Mouse (Mus musculus) hindbrain, postnatal 0 days (tissue): Measurements from ENCODE around the gene Arrdc5. TPM values are rescaled to one million over a fixed set of nuclear protein-coding genes. Genes with fewer than 3 reads are reported as not detected.

Experiments used
- ATAC-seq: fragments of 200-750 bp; cut with Nextera tagmentation; 2 replicates; pipeline ENCODE4 v1.8.0; 2017; ENCODE audit warnings: mild to moderate bottlenecking, moderate TSS enrichment, moderate library complexity
- DNase-seq: peaks from one replicate; pipeline ENCODE4 v3.0.0-alpha.2; 2015; ENCODE audit warnings: low spot score
- H3K27ac ChIP-seq: fragments of 300-500 bp; sonication (generic); 2 replicates; pipeline ENCODE4 v1.5.1; 2014; ENCODE audit warnings: mild to moderate bottlenecking
- H3K27me3 ChIP-seq: fragments of 300-500 bp; sonication (generic); 2 replicates; pipeline ENCODE4 v1.6.1; 2014; ENCODE audit warnings: low read length, mixed read lengths; ENCODE audit not compliant: insufficient read depth
- H3K36me3 ChIP-seq: fragments of 300-500 bp; sonication (generic); 2 replicates; pipeline ENCODE4 v1.6.1; 2014; ENCODE audit warnings: low read length, mixed read lengths; ENCODE audit not compliant: insufficient read depth
- H3K4me1 ChIP-seq: fragments of 300-500 bp; sonication (generic); 2 replicates; pipeline ENCODE4 v1.6.1; 2014; ENCODE audit warnings: antibody characterized with exemption, low read length, mixed read lengths; ENCODE audit not compliant: insufficient read depth
- H3K4me2 ChIP-seq: fragments of 300-500 bp; sonication (generic); 2 replicates; pipeline ENCODE4 v1.6.1; 2014; ENCODE audit warnings: low read depth, mild to moderate bottlenecking, low read length, moderate library complexity, mixed read lengths
- H3K4me3 ChIP-seq: fragments of 300-500 bp; sonication (generic); 2 replicates; pipeline ENCODE4 v1.5.1; 2014; ENCODE audit warnings: low read length
- H3K9ac ChIP-seq: fragments of 300-500 bp; sonication (generic); replicated peaks from 2 replicates; pipeline ENCODE4 v1.6.1; 2014; ENCODE audit warnings: mild to moderate bottlenecking, low read length, moderate library complexity, mixed read lengths
- H3K9me3 ChIP-seq: fragments of 300-500 bp; sonication (generic); 2 replicates; pipeline ENCODE4 v1.6.1; 2016; ENCODE audit warnings: low read length, mixed read lengths
- CTCF ChIP-seq: IDR thresholded peaks from 2 replicates; pipeline ENCODE4 v1.5.1; 2016; ENCODE audit warnings: antibody characterized with exemption, control low read depth, low read depth
- WGBS: fragments of 180-500 bp; shearing (Covaris S2); extraction: QIAGEN DNeasy Blood & Tissue Kit; methylation state at CpG from one replicate; pipeline ENCODE4 v1.1.7; 2014; 5-methylcytosine and 5-hydroxymethylcytosine counted together
- polyA plus RNA-seq: library from polyadenylated mRNA; unstranded; fragments of >200 nt; fragmentation: Nextera tagmentation; extraction: Ambion mirVana; gene quantifications from 2 replicates; pipeline ENCODE4 v1.2.1, GENCODE M21; 2015
- total RNA-seq: library from RNA; depleted of rRNA; stranded (reverse); fragments of >200 nt; gene quantifications from 2 replicates; pipeline ENCODE4 v1.2.3, GENCODE M21; 2014; rRNA removed

Arrdc5 gene
- total RNA-seq (not detected in 2 replicates), polyA plus RNA-seq (not detected in 2 replicates)

GRCm38 (mm10) chr17:56300186-56300585, at the start of gene Arrdc5:
TSS of gene Arrdc5 (minus strand) at chr17:56300286.
- H3K9me3 ChIP-seq = no peaks in the 10 kb centered on the region
- H3K4me1 ChIP-seq = no peaks in the 10 kb centered on the region; the same call in 1 of the 2 replicates
- H3K27me3 ChIP-seq = no peaks in the 10 kb centered on the region
- TF ChIP-seq CTCF = no peak
- H3K36me3 ChIP-seq = no peaks in the 10 kb centered on the region
- DNase-seq = no peak
- ATAC-seq = no peak
- H3K9ac ChIP-seq = no peak within 1 kb of the TSS
- H3K27ac ChIP-seq = no peak within 1 kb of the TSS
- no peak within 1 kb of the TSS for H3K4me3 ChIP-seq
- 92% methylated on average over 9 of the region's 9 CpGs for WGBS
- no peak within 1 kb of the TSS for H3K4me2 ChIP-seq

DNA sequence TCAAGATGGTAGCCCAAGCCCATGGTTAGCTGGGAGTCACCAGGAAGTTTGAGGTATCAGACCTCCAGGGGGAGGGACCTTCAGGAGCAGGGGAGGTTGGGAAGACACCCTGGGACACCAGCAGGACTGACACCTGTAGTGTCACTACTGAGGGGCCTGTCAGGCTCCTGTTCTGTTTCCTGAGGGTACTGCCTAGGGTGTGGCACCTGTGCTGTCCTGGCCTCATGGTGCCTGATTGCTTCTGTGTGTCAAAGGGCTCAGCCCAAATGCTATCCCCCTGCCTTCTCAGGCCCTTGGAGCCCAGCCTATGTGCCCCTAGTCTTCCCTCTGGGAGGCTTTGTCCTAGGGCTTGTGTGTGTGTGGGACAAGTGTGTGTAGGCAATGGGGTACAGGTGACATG, 48.5 kb upstream of the Arrdc5 start:
- H3K27me3 ChIP-seq = no peaks in the 10 kb centered on the region
- H3K9me3 ChIP-seq = no peaks in the 10 kb centered on the region
- H3K4me2 ChIP-seq = no peak overlapping the region
- ATAC-seq = no peak
- peaks cover 5% of the 10 kb centered on the region; the same call in 1 of the 2 replicates for H3K36me3 ChIP-seq
- no peak overlapping the region for H3K27ac ChIP-seq
- no peaks in the 10 kb centered on the region for H3K4me1 ChIP-seq
- no peak overlapping the region for H3K9ac ChIP-seq
- no peak overlapping the region for H3K4me3 ChIP-seq
- TF ChIP-seq CTCF = no peak
- no peak for DNase-seq

- TF ChIP-seq CTCF = no peak
Measured at GRCm38 (mm10) chr17:56348128-56348527, 48.0 kb upstream of the Arrdc5 start.

DNA sequence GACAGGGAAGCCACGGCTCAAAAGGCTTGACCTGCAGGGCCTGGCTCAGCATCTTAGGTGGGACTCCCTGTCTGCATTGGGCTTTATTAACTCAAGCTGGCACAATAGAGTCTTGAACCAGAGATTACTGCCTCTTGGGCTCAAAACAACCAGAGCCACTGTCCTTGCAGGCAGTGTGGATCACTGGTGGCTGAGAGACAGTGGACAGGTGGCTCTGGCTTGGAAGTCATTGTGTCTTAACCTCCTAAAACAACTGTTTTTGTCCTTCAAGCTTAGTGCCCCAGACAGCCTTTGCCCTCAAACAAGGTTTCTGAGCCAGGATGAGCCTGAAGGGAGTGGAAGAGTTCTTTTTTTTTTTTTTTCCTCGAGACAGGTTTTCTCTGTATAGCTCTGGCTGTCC, 45.3 kb upstream of the Arrdc5 start:
- Histone ChIP-seq H3K36me3 (no peaks in the 10 kb centered on the region), H3K4me2 (no peak overlapping the region), H3K9ac (no peak overlapping the region), H3K9me3 (no peaks in the 10 kb centered on the region), H3K27me3 (no peaks in the 10 kb centered on the region), H3K27ac (no peak overlapping the region), H3K4me1 (peaks cover 8% of the 10 kb centered on the region; the same call in 1 of the 2 replicates), H3K4me3 (no peak overlapping the region)
- WGBS = 75% methylated on average over 2 of the region's 2 CpGs
- TF ChIP-seq CTCF = no peak
- no peak for DNase-seq
- ATAC-seq = no peak

More at GRCm38 (mm10) chr17:56348128-56348527, 48.0 kb upstream of the Arrdc5 start:
- H3K4me2 ChIP-seq = no peak overlapping the region
- no peak overlapping the region for H3K27ac ChIP-seq
- ATAC-seq (no peak), DNase-seq (no peak)
- H3K4me1 ChIP-seq = no peaks in the 10 kb centered on the region
- H3K36me3 ChIP-seq = peaks cover 2% of the 10 kb centered on the region; the same call in 1 of the 2 replicates
- H3K4me3 ChIP-seq = no peak overlapping the region
- 53% methylated on average over 4 of the region's 4 CpGs for WGBS
- no peaks in the 10 kb centered on the region for H3K9me3 ChIP-seq
- H3K27me3 ChIP-seq = no peaks in the 10 kb centered on the region
- no peak overlapping the region for H3K9ac ChIP-seq

GRCm38 (mm10) chr17:56343466-56343865, 43.4 kb upstream of the Arrdc5 start:
- Histone ChIP-seq H3K36me3 (no peaks in the 10 kb centered on the region), H3K4me1 (peaks cover 8% of the 10 kb centered on the region; the same call in 1 of the 2 replicates), H3K4me2 (no peak overlapping the region), H3K27me3 (no peaks in the 10 kb centered on the region), H3K27ac (no peak overlapping the region), H3K9ac (no peak overlapping the region), H3K4me3 (no peak overlapping the region), H3K9me3 (no peaks in the 10 kb centered on the region)
- no peak for TF ChIP-seq CTCF
- 72% methylated on average over 3 of the region's 3 CpGs for WGBS
- DNase-seq (no peak), ATAC-seq (no peak)

DNA sequence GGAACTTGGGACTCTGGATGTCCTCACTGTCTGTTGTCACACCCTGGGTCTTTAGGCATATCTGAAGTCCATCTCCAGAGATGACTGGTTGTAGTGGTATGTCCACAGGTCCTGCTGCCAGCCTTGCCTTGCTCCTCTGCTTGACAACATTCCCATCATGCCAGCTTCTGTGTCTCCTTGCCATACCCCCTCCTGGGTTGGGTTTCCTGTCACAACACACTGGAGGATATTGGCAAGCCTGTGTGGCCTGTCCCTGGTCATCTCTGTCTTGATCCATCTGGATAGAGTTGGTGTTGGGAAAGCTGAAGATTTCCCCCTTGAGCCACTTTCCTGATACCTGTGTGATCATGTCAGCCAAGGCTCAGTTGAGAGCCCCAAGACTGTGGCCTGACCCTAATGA, 40.6 kb upstream of the Arrdc5 start:
- peaks cover 8% of the 10 kb centered on the region; the same call in 1 of the 2 replicates for H3K4me1 ChIP-seq
- H3K9ac ChIP-seq = no peak overlapping the region
- no peaks in the 10 kb centered on the region for H3K9me3 ChIP-seq
- TF ChIP-seq CTCF = no peak
- no peak for DNase-seq
- no peaks in the 10 kb centered on the region for H3K36me3 ChIP-seq
- ATAC-seq = no peak
- no peak overlapping the region for H3K27ac ChIP-seq
- no peaks in the 10 kb centered on the region for H3K27me3 ChIP-seq
- H3K4me2 ChIP-seq = no peak overlapping the region
- no peak overlapping the region for H3K4me3 ChIP-seq

DNA sequence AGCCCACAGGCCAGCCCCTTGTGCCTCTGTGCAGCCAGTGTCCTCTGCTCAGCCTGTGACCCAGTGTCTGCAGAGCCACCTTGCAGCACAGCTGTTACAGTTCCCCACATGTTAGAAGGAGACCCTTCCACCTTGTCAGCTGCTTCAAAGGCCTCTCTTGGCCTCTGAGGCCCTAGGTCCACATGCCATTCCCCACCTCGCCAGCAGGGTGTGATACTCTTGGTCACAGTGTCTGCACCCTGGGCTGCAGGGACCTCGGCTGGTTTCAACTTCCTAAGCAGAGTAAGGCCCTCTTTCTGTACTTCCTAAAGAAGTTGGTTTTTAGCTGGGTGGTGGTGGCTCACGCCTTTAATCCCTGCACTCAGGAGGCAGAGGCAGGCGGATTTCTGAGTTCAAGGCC, 38.8 kb upstream of the Arrdc5 start:
- H3K4me2 ChIP-seq = no peak overlapping the region
- no peaks in the 10 kb centered on the region for H3K9me3 ChIP-seq
- no peak overlapping the region for H3K4me3 ChIP-seq
- peaks cover 8% of the 10 kb centered on the region; the same call in 1 of the 2 replicates for H3K4me1 ChIP-seq
- H3K9ac ChIP-seq = no peak overlapping the region
- DNase-seq (no peak), ATAC-seq (no peak)
- H3K27me3 ChIP-seq = no peaks in the 10 kb centered on the region
- TF ChIP-seq CTCF = peak; percentile 59
- no peaks in the 10 kb centered on the region for H3K36me3 ChIP-seq
- H3K27ac ChIP-seq = no peak overlapping the region
- whole genome bisulfite sequencing = 52% methylated on average over 4 of the region's 4 CpGs
